Mouse (Mus musculus): ENCODE results near the gene Ube2q2.

GRCm38 (mm10) chr9:55255056-55255455 lies 106.4 kb downstream of the Ube2q2 start:
- no peak for TF ChIP-seq CTCF (IDR thresholded peaks at IDR 0.05; ENCODE audit: low read depth, low read length)
- TF ChIP-seq POLR2A (IDR thresholded peaks at IDR 0.05; ENCODE audit: extremely low read depth, insufficient read depth, low read length): no peak

All from liver, adult 2 months (tissue).